ENCODE assay signal across 15 mouse cellular contexts in genomic region chr19:55185074-55185473, GRCm38 (mm10). TPM values are rescaled to one million over a fixed set of nuclear protein-coding genes. Genes with fewer than 3 reads are reported as not detected.
DNase-seq lines count a peak whose midpoint lies in the region; ATAC-seq lines count a peak whose summit lies in the region.
"Had no signal": no experiment of that assay in that cellular context is flagged by ENCODE, and none has a peak within 500 bp of the region (broad histone marks: within the 10 kb centered on the region; RNA-seq: fewer than 3 reads in every experiment).

No protein-coding gene starts in this region.

- no peaks in the 10 kb centered on the region for H3K9me3 ChIP-seq in hindbrain, embryonic 10.5 days
- no peaks in the 10 kb centered on the region for H3K9me3 ChIP-seq in hindbrain, embryonic 16.5 days (ENCODE audit: control insufficient read depth, low read length)
- no peaks in the 10 kb centered on the region for H3K9me3 ChIP-seq in midbrain, embryonic 11.5 days (ENCODE audit: control insufficient read depth, low read length)
- H3K9me3 ChIP-seq: embryonic facial prominence, embryonic 15.5 days; G1E; lung, embryonic 15.5 days had no signal

- no peak overlapping the region for H3K4me2 ChIP-seq in hindbrain, embryonic 16.5 days (ENCODE audit: low read length)
- no peak overlapping the region for H3K4me2 ChIP-seq in midbrain, embryonic 11.5 days
- H3K4me2 ChIP-seq: embryonic facial prominence, embryonic 15.5 days; lung, embryonic 15.5 days had no signal

- no peak overlapping the region for H3K4me3 ChIP-seq in hindbrain, embryonic 10.5 days
- no peak overlapping the region for H3K4me3 ChIP-seq in hindbrain, embryonic 16.5 days (ENCODE audit: low read length)
- no peak overlapping the region for H3K4me3 ChIP-seq in midbrain, embryonic 11.5 days (ENCODE audit: low read depth, low read length)
- H3K4me3 ChIP-seq: embryonic facial prominence, embryonic 15.5 days; lung, embryonic 15.5 days had no signal

- 58% methylated on average over 7 of the region's 7 CpGs for WGBS in hindbrain, embryonic 10.5 days
- WGBS in hindbrain, embryonic 16.5 days = 39% methylated on average over 7 of the region's 7 CpGs
- WGBS in midbrain, embryonic 11.5 days = 44% methylated on average over 7 of the region's 7 CpGs

- no peaks in the 10 kb centered on the region; the same call in 1 of the 2 replicates for H3K27me3 ChIP-seq in hindbrain, embryonic 10.5 days (ENCODE audit: insufficient read depth, poor library complexity, severe bottlenecking)
- no peaks in the 10 kb centered on the region for H3K27me3 ChIP-seq in hindbrain, embryonic 16.5 days (replicated peaks; ENCODE audit: control insufficient read depth, insufficient read depth, low read length)
- H3K27me3 ChIP-seq in midbrain, embryonic 11.5 days (ENCODE audit: control insufficient read depth, insufficient read depth, low read length) = no peaks in the 10 kb centered on the region
- H3K27me3 ChIP-seq: embryonic facial prominence, embryonic 15.5 days; lung, embryonic 15.5 days had no signal

- H3K9ac ChIP-seq in hindbrain, embryonic 16.5 days (ENCODE audit: low read depth, low read length) = no peak overlapping the region
- H3K9ac ChIP-seq in midbrain, embryonic 11.5 days (ENCODE audit: low read length) = no peak overlapping the region
- H3K9ac ChIP-seq: embryonic facial prominence, embryonic 15.5 days; lung, embryonic 15.5 days had no signal

- no peak for DNase-seq in hindbrain, embryonic 10.5 days (ENCODE audit: low spot score)
- DNase-seq in embryo, embryonic 11 days = peak; percentile 27
- DNase-seq in midbrain, embryonic 11.5 days (ENCODE audit: low spot score, missing footprints) = peak; percentile 83
- DNase-seq in retina, embryonic 14.5 days (ENCODE audit: low spot score) = peak; percentile 61
- DNase-seq in adipocyte (ENCODE audit: low spot score) = no peak
- no peak for DNase-seq in spleen, postnatal 10 days (ENCODE audit: low spot score in 2 of 2)
- DNase-seq: heart, postnatal 36 days; kidney, adult 9 months; liver; thymus, adult 2 months had no signal

- peak overlapping the region; percentile 80 for H3K27ac ChIP-seq in hindbrain, embryonic 10.5 days
- no peak overlapping the region for H3K27ac ChIP-seq in hindbrain, embryonic 16.5 days (ENCODE audit: low read depth, low read length)
- peak overlapping the region; percentile 52; the same call in 1 of the 2 replicates for H3K27ac ChIP-seq in midbrain, embryonic 11.5 days (ENCODE audit: low read depth, low read length)
- H3K27ac ChIP-seq: embryonic facial prominence, embryonic 15.5 days; lung, embryonic 15.5 days had no signal

- peaks cover 21% of the 10 kb centered on the region for H3K4me1 ChIP-seq in hindbrain, embryonic 10.5 days (replicated peaks)
- H3K4me1 ChIP-seq in hindbrain, embryonic 16.5 days (ENCODE audit: control insufficient read depth, insufficient read depth, low read depth, low read length) = no peaks in the 10 kb centered on the region
- H3K4me1 ChIP-seq in midbrain, embryonic 11.5 days (ENCODE audit: control insufficient read depth, insufficient read depth, low read length) = peaks cover 15% of the 10 kb centered on the region
- H3K4me1 ChIP-seq: embryonic facial prominence, embryonic 15.5 days; lung, embryonic 15.5 days had no signal

- H3K36me3 ChIP-seq in hindbrain, embryonic 10.5 days = no peaks in the 10 kb centered on the region
- H3K36me3 ChIP-seq in hindbrain, embryonic 16.5 days (ENCODE audit: control insufficient read depth, insufficient read depth, low read length) = no peaks in the 10 kb centered on the region
- no peaks in the 10 kb centered on the region for H3K36me3 ChIP-seq in midbrain, embryonic 11.5 days (ENCODE audit: control insufficient read depth, insufficient read depth, low read length)
- H3K36me3 ChIP-seq: embryonic facial prominence, embryonic 15.5 days; G1E; lung, embryonic 15.5 days had no signal

- no peak for ATAC-seq in hindbrain, embryonic 16.5 days
- peak; percentile 87 for ATAC-seq in midbrain, embryonic 11.5 days (ENCODE audit: low FRiP score)

RNA-seq across cellular contexts. Expression of gene Tectb, which starts 4.5 kb away (rescaled TPM):
- polyA plus RNA-seq in hindbrain, embryonic 10.5 days (2016; fragmentation: Nextera tagmentation; extraction: Ambion mirVana) = not detected in 2 replicates
- polyA plus RNA-seq in hindbrain, embryonic 16.5 days (2015; fragmentation: Nextera tagmentation; extraction: Ambion mirVana) = 0.17 TPM in 1 of 2 replicates, not detected in the other
- 0.05 TPM in 1 of 2 replicates, not detected in the other for polyA plus RNA-seq in midbrain, embryonic 11.5 days (2014; fragmentation: Nextera tagmentation; extraction: Ambion mirVana)
- polyA plus RNA-seq: C2C12; G1E; lung, embryonic 15.5 days had no signal

RNA-seq across cellular contexts. Expression of gene Gucy2g, which starts 56.0 kb away (rescaled TPM):
- polyA plus RNA-seq in hindbrain, embryonic 10.5 days (2016; fragmentation: Nextera tagmentation; extraction: Ambion mirVana) = not detected in 2 replicates
- 0.05 and 0.06 TPM in 2 replicates for polyA plus RNA-seq in hindbrain, embryonic 16.5 days (2015; fragmentation: Nextera tagmentation; extraction: Ambion mirVana)
- not detected in 2 replicates for polyA plus RNA-seq in midbrain, embryonic 11.5 days (2014; fragmentation: Nextera tagmentation; extraction: Ambion mirVana)
- polyA plus RNA-seq: G1E had no signal

RNA-seq across cellular contexts. Expression of gene Gpam, which starts 58.0 kb away (rescaled TPM):
- 20.1 and 20.5 TPM in 2 replicates for polyA plus RNA-seq in hindbrain, embryonic 10.5 days (2016; fragmentation: Nextera tagmentation; extraction: Ambion mirVana)
- polyA plus RNA-seq in hindbrain, embryonic 16.5 days (2015; fragmentation: Nextera tagmentation; extraction: Ambion mirVana) = 20.4 and 25.2 TPM in 2 replicates
- polyA plus RNA-seq in midbrain, embryonic 11.5 days (2014; fragmentation: Nextera tagmentation; extraction: Ambion mirVana) = 23.6 and 27.1 TPM in 2 replicates

Comparison
In these comparisons a context has a peak if more than half of its experiments do, and no peak if none do; other contexts are left out.
1. DNase-seq: peak in embryo, embryonic 11 days (single experiment), midbrain, embryonic 11.5 days (single experiment) and retina, embryonic 14.5 days (single experiment); none in hindbrain, embryonic 10.5 days (single experiment), adipocyte (single experiment) and spleen, postnatal 10 days (0 of 2).